Mouse (Mus musculus): ENCODE measurements at regions not wholly inside any gene's neighbourhood (a gene's known extent, or its start where the extent isn't known, plus 50 kb on each side); places are given as distances from the start of the nearest gene placed in this dataset.

DNA sequence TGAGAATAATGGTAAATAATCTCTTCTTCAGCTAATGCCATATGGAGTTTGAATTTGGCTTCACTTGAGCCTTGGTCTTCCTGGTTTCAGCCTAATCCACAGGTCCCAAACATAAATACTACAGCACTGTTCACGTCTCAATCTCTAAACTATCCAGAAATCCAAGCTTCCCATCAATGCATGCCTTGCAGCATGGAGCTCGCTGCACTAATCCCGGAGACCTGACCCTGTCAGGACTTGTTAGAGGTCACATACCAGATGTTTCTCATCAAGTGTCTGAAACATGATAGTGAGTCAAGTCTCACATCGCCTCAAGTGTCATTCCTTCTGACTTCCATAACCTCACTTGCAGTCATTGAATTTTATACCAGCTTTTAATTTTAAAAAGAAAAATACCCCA lies 1082.9 kb upstream of the Cited2 start:
- WGBS (ENCODE audit: insufficient replicate concordance) = 21% methylated on average over 4 of the region's 4 CpGs
- Histone ChIP-seq H3K9ac (ENCODE audit: low read depth, low read length) (no peak overlapping the region), H3K36me3 (ENCODE audit: control insufficient read depth, insufficient read depth, low read length) (no peaks in the 10 kb centered on the region), H3K4me2 (no peak overlapping the region), H3K4me3 (ENCODE audit: low read depth, low read length) (no peak overlapping the region), H3K9me3 (replicated peaks; ENCODE audit: control insufficient read depth, low read length) (no peaks in the 10 kb centered on the region), H3K4me1 (ENCODE audit: control insufficient read depth, insufficient read depth, low read length) (no peaks in the 10 kb centered on the region), H3K27ac (ENCODE audit: low read depth, low read length) (no peak overlapping the region), H3K27me3 (ENCODE audit: control insufficient read depth, insufficient read depth, low read length) (no peaks in the 10 kb centered on the region)
- ATAC-seq (replicated peaks; ENCODE audit: insufficient number of reproducible peaks, low FRiP score, low TSS enrichment) = no peak

DNA sequence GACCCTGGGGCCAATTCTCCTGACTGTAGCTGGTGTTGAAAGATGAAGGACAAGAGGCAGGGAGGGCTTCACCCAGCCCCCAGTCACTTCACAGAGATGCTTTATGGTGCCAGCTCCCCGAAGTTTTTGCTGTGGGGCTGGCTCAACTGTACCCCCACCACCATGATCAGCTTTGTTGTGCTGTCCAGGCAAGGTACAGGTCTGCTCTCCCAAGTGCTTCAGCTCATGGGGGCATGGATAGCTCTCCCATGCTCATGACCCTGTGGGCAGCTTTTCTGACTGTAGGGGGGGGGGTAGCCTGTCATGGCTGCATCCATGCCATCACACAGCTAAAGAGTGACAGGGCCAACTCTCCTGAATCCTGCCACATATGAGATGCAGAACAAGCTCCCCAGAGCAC lies 1072.9 kb upstream of the Cited2 start:
- no peak overlapping the region for H3K27ac ChIP-seq (ENCODE audit: low read depth, low read length)

DNA sequence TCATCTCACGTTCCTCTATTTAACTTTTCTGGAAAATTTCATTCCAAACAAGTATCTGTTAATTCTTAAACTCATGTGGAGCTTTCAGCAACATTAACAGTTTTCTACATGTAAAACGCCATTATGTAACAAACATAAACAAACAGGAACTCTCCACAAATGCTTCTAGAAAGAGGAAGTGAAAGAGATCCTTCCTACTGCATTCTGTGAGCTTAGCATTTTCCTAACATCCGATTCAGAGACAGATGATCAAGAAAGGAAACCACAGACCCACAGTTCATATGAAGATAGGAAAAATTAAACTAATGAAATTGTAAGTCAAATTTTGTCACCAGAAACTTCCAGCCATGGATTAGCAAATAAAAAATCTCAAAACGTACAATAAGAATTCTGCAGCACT lies 1070.6 kb upstream of the Cited2 start:
- Histone ChIP-seq H3K4me2 (no peak overlapping the region), H3K4me3 (ENCODE audit: low read depth, low read length) (no peak overlapping the region), H3K9me3 (replicated peaks; ENCODE audit: control insufficient read depth, low read length) (no peaks in the 10 kb centered on the region), H3K9ac (ENCODE audit: low read depth, low read length) (no peak overlapping the region), H3K27ac (ENCODE audit: low read depth, low read length) (no peak overlapping the region), H3K4me1 (ENCODE audit: control insufficient read depth, insufficient read depth, low read length) (peaks cover 6% of the 10 kb centered on the region), H3K36me3 (ENCODE audit: control insufficient read depth, insufficient read depth, low read length) (no peaks in the 10 kb centered on the region), H3K27me3 (ENCODE audit: control insufficient read depth, insufficient read depth, low read length) (no peaks in the 10 kb centered on the region)
- WGBS (ENCODE audit: insufficient replicate concordance) = 79% methylated on average over 4 of the region's 4 CpGs
- no peak for ATAC-seq (replicated peaks; ENCODE audit: insufficient number of reproducible peaks, low FRiP score, low TSS enrichment)

More for the DNA sequence above, 1072.9 kb upstream of the Cited2 start:
- ATAC-seq (replicated peaks; ENCODE audit: insufficient number of reproducible peaks, low FRiP score, low TSS enrichment) = no peak
- H3K4me1 ChIP-seq (ENCODE audit: control insufficient read depth, insufficient read depth, low read length) = peaks cover 6% of the 10 kb centered on the region
- no peaks in the 10 kb centered on the region for H3K36me3 ChIP-seq (ENCODE audit: control insufficient read depth, insufficient read depth, low read length)
- no peaks in the 10 kb centered on the region for H3K27me3 ChIP-seq (ENCODE audit: control insufficient read depth, insufficient read depth, low read length)
- H3K9ac ChIP-seq (ENCODE audit: low read depth, low read length) = no peak overlapping the region
- 13% methylated on average over 1 of the region's 1 CpGs for WGBS (ENCODE audit: insufficient replicate concordance)
- H3K4me3 ChIP-seq (ENCODE audit: low read depth, low read length) = no peak overlapping the region
- H3K9me3 ChIP-seq (replicated peaks; ENCODE audit: control insufficient read depth, low read length) = no peaks in the 10 kb centered on the region
- H3K4me2 ChIP-seq = no peak overlapping the region

DNA sequence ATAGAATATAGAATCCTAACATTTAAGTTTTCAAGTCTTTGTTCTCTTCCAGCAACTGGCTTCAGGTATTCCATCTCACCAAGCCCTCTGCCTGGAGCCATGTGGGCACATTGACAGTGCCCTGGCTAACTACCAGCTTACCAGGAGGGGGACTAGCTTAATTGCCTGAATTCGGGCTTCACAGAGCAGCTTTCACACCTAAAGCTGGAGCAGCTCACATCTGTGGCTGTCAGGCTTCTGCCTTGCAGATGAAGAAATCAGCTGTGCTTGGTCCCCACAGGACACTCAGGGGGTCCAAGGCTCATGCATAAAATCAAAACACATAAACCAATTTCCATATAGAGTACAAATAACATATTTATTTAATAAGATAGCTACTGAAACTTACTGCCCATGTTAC lies 1058.5 kb upstream of the Cited2 start:
- no peaks in the 10 kb centered on the region for H3K36me3 ChIP-seq (ENCODE audit: control insufficient read depth, insufficient read depth, low read length)
- 8% methylated on average over 1 of the region's 1 CpGs for WGBS (ENCODE audit: insufficient replicate concordance)
- ATAC-seq (replicated peaks; ENCODE audit: insufficient number of reproducible peaks, low FRiP score, low TSS enrichment) = no peak

DNA sequence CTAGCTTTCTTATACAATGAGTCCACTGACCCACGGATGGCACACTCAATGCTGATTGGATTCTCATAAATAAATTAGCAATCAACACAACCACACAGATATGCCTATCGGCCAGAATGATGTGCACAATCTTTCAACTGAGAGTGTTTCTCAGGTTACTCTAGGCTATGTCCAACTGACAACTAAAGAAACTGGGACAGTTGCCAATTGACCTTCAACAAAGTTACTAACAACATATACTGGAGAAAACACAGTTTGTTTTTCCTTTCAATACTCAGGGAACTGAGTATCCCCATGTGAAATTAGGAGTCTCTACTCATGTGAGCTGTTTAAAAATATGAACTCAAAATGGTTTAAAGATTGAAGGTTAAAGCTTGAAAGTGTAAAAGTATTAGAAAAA lies 1052.7 kb upstream of the Cited2 start:
- Histone ChIP-seq H3K4me2 (no peak overlapping the region), H3K4me3 (ENCODE audit: low read depth, low read length) (no peak overlapping the region), H3K9me3 (replicated peaks; ENCODE audit: control insufficient read depth, low read length) (no peaks in the 10 kb centered on the region), H3K4me1 (ENCODE audit: control insufficient read depth, insufficient read depth, low read length) (no peaks in the 10 kb centered on the region), H3K9ac (ENCODE audit: low read depth, low read length) (no peak overlapping the region), H3K27me3 (ENCODE audit: control insufficient read depth, insufficient read depth, low read length) (no peaks in the 10 kb centered on the region), H3K36me3 (ENCODE audit: control insufficient read depth, insufficient read depth, low read length) (no peaks in the 10 kb centered on the region), H3K27ac (ENCODE audit: low read depth, low read length) (no peak overlapping the region)
- 63% methylated on average over 2 of the region's 2 CpGs for WGBS (ENCODE audit: insufficient replicate concordance)
- ATAC-seq (replicated peaks; ENCODE audit: insufficient number of reproducible peaks, low FRiP score, low TSS enrichment) = no peak

More for the DNA sequence above, 1058.5 kb upstream of the Cited2 start:
- no peak overlapping the region for H3K4me2 ChIP-seq
- no peak overlapping the region for H3K4me3 ChIP-seq (ENCODE audit: low read depth, low read length)
- no peaks in the 10 kb centered on the region for H3K9me3 ChIP-seq (replicated peaks; ENCODE audit: control insufficient read depth, low read length)
- no peaks in the 10 kb centered on the region for H3K27me3 ChIP-seq (ENCODE audit: control insufficient read depth, insufficient read depth, low read length)
- no peaks in the 10 kb centered on the region for H3K4me1 ChIP-seq (ENCODE audit: control insufficient read depth, insufficient read depth, low read length)
- no peak overlapping the region for H3K27ac ChIP-seq (ENCODE audit: low read depth, low read length)
- H3K9ac ChIP-seq (ENCODE audit: low read depth, low read length) = no peak overlapping the region

DNA sequence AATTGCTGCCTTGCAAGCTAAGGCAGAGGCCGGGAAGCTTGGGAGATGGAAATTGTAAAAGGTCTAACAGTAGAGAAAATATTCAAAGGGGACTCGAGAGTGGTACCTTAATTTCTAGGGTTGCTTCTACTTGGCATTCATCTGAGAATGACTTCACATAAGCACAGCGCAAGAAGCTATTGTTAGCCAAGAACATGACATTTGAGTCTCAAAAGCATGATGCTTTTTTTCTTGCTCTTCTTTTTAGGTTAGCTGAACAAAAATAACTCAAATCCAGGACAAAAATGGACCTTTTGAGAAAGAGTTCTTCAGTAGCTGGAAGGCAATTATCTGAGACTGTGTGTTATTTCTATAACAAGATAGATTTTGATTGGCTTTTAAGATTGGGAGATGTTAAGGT lies 1042.0 kb upstream of the Cited2 start:
- Histone ChIP-seq H3K4me2 (no peak overlapping the region), H3K9me3 (replicated peaks; ENCODE audit: control insufficient read depth, low read length) (no peaks in the 10 kb centered on the region), H3K4me3 (ENCODE audit: low read depth, low read length) (no peak overlapping the region), H3K27ac (ENCODE audit: low read depth, low read length) (no peak overlapping the region), H3K4me1 (ENCODE audit: control insufficient read depth, insufficient read depth, low read length) (no peaks in the 10 kb centered on the region), H3K27me3 (ENCODE audit: control insufficient read depth, insufficient read depth, low read length) (no peaks in the 10 kb centered on the region), H3K9ac (ENCODE audit: low read depth, low read length) (no peak overlapping the region), H3K36me3 (ENCODE audit: control insufficient read depth, insufficient read depth, low read length) (no peaks in the 10 kb centered on the region)
- 75% methylated on average over 3 of the region's 3 CpGs for whole genome bisulfite sequencing (ENCODE audit: insufficient replicate concordance)
- no peak for ATAC-seq (replicated peaks; ENCODE audit: insufficient number of reproducible peaks, low FRiP score, low TSS enrichment)

DNA sequence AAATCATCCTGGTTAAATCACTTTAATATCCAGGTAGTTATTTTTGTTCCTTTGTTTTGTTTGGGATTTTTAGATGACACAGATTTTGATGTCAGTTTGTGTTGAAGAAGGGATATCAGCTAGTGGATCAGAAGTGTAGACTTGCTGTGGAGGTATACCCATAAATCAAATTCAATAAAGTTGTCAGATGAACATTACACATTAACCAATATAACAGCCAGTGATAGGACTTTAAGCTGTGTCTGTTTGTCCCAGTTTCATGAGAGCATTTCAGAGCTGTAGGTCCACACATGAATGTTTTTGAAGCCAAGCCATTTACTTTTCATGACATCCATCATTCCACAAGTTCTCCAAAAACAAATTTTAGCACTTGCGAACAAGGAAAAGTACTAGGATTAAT lies 1037.7 kb upstream of the Cited2 start:
- H3K4me2 ChIP-seq = no peak overlapping the region
- no peak overlapping the region for H3K4me3 ChIP-seq (ENCODE audit: low read depth, low read length)
- H3K36me3 ChIP-seq (ENCODE audit: control insufficient read depth, insufficient read depth, low read length) = no peaks in the 10 kb centered on the region
- no peak overlapping the region for H3K27ac ChIP-seq (ENCODE audit: low read depth, low read length)
- no peaks in the 10 kb centered on the region for H3K4me1 ChIP-seq (ENCODE audit: control insufficient read depth, insufficient read depth, low read length)
- H3K27me3 ChIP-seq (ENCODE audit: control insufficient read depth, insufficient read depth, low read length) = no peaks in the 10 kb centered on the region
- no peaks in the 10 kb centered on the region for H3K9me3 ChIP-seq (replicated peaks; ENCODE audit: control insufficient read depth, low read length)
- no peak overlapping the region for H3K9ac ChIP-seq (ENCODE audit: low read depth, low read length)
- no peak for ATAC-seq (replicated peaks; ENCODE audit: insufficient number of reproducible peaks, low FRiP score, low TSS enrichment)
- WGBS (ENCODE audit: insufficient replicate concordance) = 91% methylated on average over 1 of the region's 1 CpGs

DNA sequence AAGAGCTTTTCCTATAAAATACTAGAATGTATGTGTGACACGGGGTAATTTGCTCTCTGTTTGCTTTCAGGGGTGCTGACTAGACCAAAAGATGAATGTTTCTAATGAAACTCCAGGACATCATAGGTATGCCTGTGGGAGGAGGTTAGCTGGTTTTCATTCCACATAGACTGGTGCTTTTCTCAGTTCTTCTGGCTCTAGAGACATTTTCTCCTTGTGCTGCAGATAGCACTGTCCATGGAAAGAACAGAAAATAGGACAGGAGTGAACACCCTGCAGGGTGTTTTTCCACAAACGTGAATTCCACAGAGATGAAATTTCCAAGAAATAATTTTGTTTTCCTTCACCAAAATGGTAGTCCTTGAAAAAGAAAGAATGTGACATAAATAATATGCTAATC lies 1016.0 kb upstream of the Cited2 start:
- no peak overlapping the region for H3K4me2 ChIP-seq
- no peak for ATAC-seq (replicated peaks; ENCODE audit: insufficient number of reproducible peaks, low FRiP score, low TSS enrichment)
- H3K9ac ChIP-seq (ENCODE audit: low read depth, low read length) = no peak overlapping the region
- 64% methylated on average over 2 of the region's 2 CpGs for WGBS (ENCODE audit: insufficient replicate concordance)
- H3K9me3 ChIP-seq (replicated peaks; ENCODE audit: control insufficient read depth, low read length) = no peaks in the 10 kb centered on the region
- no peak overlapping the region for H3K27ac ChIP-seq (ENCODE audit: low read depth, low read length)
- no peaks in the 10 kb centered on the region for H3K4me1 ChIP-seq (ENCODE audit: control insufficient read depth, insufficient read depth, low read length)
- no peak overlapping the region for H3K4me3 ChIP-seq (ENCODE audit: low read depth, low read length)
- no peaks in the 10 kb centered on the region for H3K36me3 ChIP-seq (ENCODE audit: control insufficient read depth, insufficient read depth, low read length)
- no peaks in the 10 kb centered on the region for H3K27me3 ChIP-seq (ENCODE audit: control insufficient read depth, insufficient read depth, low read length)

DNA sequence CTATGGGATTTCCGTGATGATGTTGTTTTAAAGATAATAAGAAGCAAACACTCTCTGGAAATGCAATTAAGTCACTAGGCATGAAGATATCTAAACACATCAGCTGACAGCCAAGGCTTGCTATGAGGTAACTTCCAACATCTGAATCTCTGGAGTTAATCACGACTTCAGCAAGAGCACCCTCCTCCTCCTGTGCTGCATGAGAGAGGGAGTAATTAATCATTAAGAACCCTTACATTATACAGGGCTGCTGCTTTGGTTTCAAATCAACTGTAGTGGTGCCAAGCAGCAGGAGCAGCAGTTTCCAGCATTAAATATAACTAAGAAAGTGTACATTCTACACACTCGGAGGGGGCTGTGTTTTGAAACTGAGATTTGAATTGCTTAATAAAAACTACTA lies 1009.9 kb upstream of the Cited2 start:
- Histone ChIP-seq H3K9me3 (replicated peaks; ENCODE audit: control insufficient read depth, low read length) (no peaks in the 10 kb centered on the region), H3K4me1 (ENCODE audit: control insufficient read depth, insufficient read depth, low read length) (no peaks in the 10 kb centered on the region), H3K4me3 (ENCODE audit: low read depth, low read length) (no peak overlapping the region), H3K27ac (ENCODE audit: low read depth, low read length) (no peak overlapping the region), H3K9ac (ENCODE audit: low read depth, low read length) (no peak overlapping the region), H3K27me3 (ENCODE audit: control insufficient read depth, insufficient read depth, low read length) (no peaks in the 10 kb centered on the region), H3K4me2 (no peak overlapping the region), H3K36me3 (ENCODE audit: control insufficient read depth, insufficient read depth, low read length) (no peaks in the 10 kb centered on the region)
- WGBS (ENCODE audit: insufficient replicate concordance) = 53% methylated on average over 3 of the region's 3 CpGs
- ATAC-seq (replicated peaks; ENCODE audit: insufficient number of reproducible peaks, low FRiP score, low TSS enrichment) = no peak
